Mouse (Mus musculus): ENCODE results near the gene Intu.

DNA sequence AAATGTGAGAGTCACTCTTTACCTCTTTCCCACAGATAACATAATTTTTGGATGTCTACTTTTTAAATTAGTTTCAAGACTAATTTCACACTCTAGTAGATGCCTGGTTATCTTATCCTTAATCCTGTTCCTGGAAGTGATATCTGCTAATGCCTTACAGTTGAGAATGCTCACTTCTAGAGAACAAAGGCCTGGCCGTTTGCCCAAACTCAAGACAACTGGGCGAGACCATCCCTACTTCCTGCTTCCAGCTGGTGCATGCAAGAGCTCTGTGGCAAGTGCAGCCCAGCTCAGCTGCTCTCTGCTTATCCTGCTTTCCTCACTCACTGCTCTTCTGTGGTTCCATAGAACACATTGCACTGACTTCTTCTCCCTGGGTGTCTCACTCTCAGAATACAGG is 163.4 kb downstream of the Intu start:
- TF ChIP-seq POLR2A (IDR thresholded peaks at IDR 0.05; ENCODE audit: insufficient read length, low read depth) (no peak), SRF (IDR thresholded peaks at IDR 0.05; ENCODE audit: control insufficient read depth, insufficient read length, low read depth) (no peak)

Data from myocyte (in vitro differentiated cells).